Mouse (Mus musculus) embryonic facial prominence, embryonic 12.5 days (tissue): ENCODE data around the gene Stmn1. TPM values are rescaled to one million over a fixed set of nuclear protein-coding genes. Genes with fewer than 3 reads are reported as not detected.

ENCODE experiments used
- ATAC-seq: fragments of 200-750 bp; cut with Nextera tagmentation; 2 replicates; pipeline ENCODE4 v1.8.0; 2017; ENCODE audit not compliant: insufficient number of reproducible peaks, insufficient read depth, low FRiP score, low TSS enrichment
- H3K27ac ChIP-seq: fragments of 300-500 bp; sonication (generic); 2 replicates; pipeline ENCODE4 v1.5.1; 2016; ENCODE audit warnings: mild to moderate bottlenecking
- H3K27me3 ChIP-seq: fragments of 300-500 bp; sonication (generic); 2 replicates; pipeline ENCODE4 v1.6.1; 2016; ENCODE audit warnings: mild to moderate bottlenecking, moderate library complexity
- H3K36me3 ChIP-seq: fragments of 300-500 bp; sonication (generic); 2 replicates; pipeline ENCODE4 v1.6.1; 2016; ENCODE audit warnings: mild to moderate bottlenecking
- H3K4me1 ChIP-seq: fragments of 300-500 bp; sonication (generic); 2 replicates; pipeline ENCODE4 v1.6.1; 2016
- H3K4me2 ChIP-seq: fragments of 300-500 bp; sonication (generic); replicated peaks from 2 replicates; pipeline ENCODE4 v1.6.1; 2016; ENCODE audit warnings: mild to moderate bottlenecking, moderate library complexity
- H3K4me3 ChIP-seq: fragments of 300-500 bp; sonication (generic); 2 replicates; pipeline ENCODE4 v1.5.1; 2016; ENCODE audit warnings: mild to moderate bottlenecking
- H3K9ac ChIP-seq: fragments of 300-500 bp; sonication (generic); 2 replicates; pipeline ENCODE4 v1.6.1; 2016; ENCODE audit warnings: mild to moderate bottlenecking, moderate library complexity
- H3K9me3 ChIP-seq: fragments of 300-500 bp; sonication (generic); 2 replicates; pipeline ENCODE4 v1.6.1; 2016; ENCODE audit warnings: mild to moderate bottlenecking, moderate library complexity
- WGBS: fragments of 180-500 bp; shearing (Covaris S2); methylation state at CpG from one replicate; pipeline ENCODE4 v1.1.7; 2016; 5-methylcytosine and 5-hydroxymethylcytosine counted together
- polyA plus RNA-seq: library from polyadenylated mRNA; unstranded; fragments of >200 nt; fragmentation: Nextera tagmentation; extraction: Ambion mirVana; gene quantifications from 2 replicates; pipeline ENCODE4 v1.2.1, GENCODE M21; 2016

Stmn1 gene
- polyA plus RNA-seq, 1 experiment from 2014 or later = 2,563 TPM

DNA sequence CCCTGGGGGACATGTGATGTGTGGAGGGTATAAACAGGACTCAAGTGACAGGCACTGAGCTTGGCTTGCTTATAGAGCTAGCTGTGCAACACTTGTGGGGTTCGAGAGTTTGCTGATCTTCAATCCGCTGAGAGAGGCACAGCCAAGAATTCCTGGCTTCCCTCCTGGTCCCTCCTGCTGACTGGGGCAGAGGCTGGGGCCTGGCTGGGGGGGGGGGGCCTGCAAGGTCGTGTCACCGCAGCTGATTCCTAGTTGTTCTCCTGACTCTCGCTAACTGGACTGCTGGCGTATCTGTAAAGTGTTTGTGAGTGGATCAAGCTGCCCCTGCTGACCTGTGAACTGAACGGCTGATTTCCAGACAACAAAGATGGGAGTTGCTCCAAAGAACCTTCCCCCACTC lies 24.5 kb upstream of the Stmn1 start:
- peaks cover 8% of the 10 kb centered on the region; the same call in 1 of the 2 replicates for H3K4me1 ChIP-seq
- ATAC-seq = no peak
- WGBS = 58% methylated on average over 7 of the region's 7 CpGs
- H3K9ac ChIP-seq = no peak overlapping the region
- H3K27me3 ChIP-seq = peaks cover 3% of the 10 kb centered on the region; the same call in 1 of the 2 replicates
- no peak overlapping the region for H3K27ac ChIP-seq
- no peaks in the 10 kb centered on the region for H3K9me3 ChIP-seq
- H3K4me3 ChIP-seq = no peak overlapping the region
- H3K36me3 ChIP-seq = no peaks in the 10 kb centered on the region
- H3K4me2 ChIP-seq = no peak overlapping the region

DNA sequence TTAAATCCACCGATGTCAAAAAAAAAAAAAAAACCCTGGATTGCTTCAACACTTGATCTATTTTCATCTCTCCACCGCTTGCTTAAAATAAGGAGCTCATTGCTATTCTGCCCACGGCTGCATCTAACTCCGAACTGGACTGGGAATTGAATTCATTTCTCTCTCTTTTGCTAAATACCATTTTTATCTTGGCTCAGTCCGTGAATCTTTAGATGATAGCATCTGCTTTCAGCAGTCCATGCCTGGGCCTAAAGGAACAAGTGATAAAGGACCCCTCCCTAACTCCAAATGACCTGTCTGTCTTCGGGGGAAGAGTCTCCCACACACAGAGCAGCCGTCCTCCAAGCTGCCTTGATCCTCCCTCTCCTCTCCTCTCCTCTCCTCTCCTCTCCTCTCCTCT lies 23.2 kb upstream of the Stmn1 start:
- WGBS = 67% methylated on average over 7 of the region's 7 CpGs
- Histone ChIP-seq H3K4me1 (peaks cover 12% of the 10 kb centered on the region), H3K9me3 (no peaks in the 10 kb centered on the region), H3K9ac (no peak overlapping the region), H3K36me3 (no peaks in the 10 kb centered on the region), H3K27ac (no peak overlapping the region), H3K27me3 (peaks cover 3% of the 10 kb centered on the region; the same call in 1 of the 2 replicates), H3K4me3 (no peak overlapping the region), H3K4me2 (no peak overlapping the region)
- ATAC-seq = no peak

DNA sequence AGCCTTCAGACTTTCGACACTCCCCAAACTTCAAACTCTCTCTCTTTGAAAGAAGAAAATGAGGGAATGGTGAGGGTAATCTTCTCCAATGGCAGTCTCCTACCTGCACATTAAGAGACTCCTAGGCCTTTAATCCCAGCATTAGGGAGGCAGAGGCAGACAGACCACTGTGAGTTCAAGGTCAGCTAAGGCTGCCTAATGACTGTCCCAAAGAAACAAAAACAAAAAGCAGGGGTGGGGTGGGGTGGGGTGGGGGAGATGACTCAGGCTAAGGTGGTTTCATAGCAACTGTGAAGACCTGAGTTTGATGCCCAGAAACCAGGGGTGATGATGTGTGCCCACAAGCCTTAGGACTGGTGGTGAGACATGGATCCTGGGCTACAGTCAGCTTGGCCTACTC lies 22.6 kb upstream of the Stmn1 start:
- ATAC-seq = no peak
- H3K27ac ChIP-seq = no peak overlapping the region
- WGBS = 71% methylated on average over 1 of the region's 1 CpGs

GRCm38 (mm10) chr4:134447966-134448365 lies 20.2 kb upstream of the Stmn1 start:
- Histone ChIP-seq H3K9me3 (no peaks in the 10 kb centered on the region), H3K9ac (no peak overlapping the region), H3K27me3 (peaks cover 23% of the 10 kb centered on the region), H3K4me3 (no peak overlapping the region), H3K36me3 (no peaks in the 10 kb centered on the region), H3K4me1 (peaks cover 22% of the 10 kb centered on the region), H3K27ac (no peak overlapping the region), H3K4me2 (no peak overlapping the region; the same call in 1 of the 2 replicates)
- ATAC-seq = no peak
- WGBS = 52% methylated on average over 23 of the region's 23 CpGs

More for the DNA sequence above, 22.6 kb upstream of the Stmn1 start:
- no peak overlapping the region for H3K9ac ChIP-seq
- no peak overlapping the region for H3K4me3 ChIP-seq
- H3K4me1 ChIP-seq = peaks cover 16% of the 10 kb centered on the region
- H3K36me3 ChIP-seq = no peaks in the 10 kb centered on the region
- H3K27me3 ChIP-seq = peaks cover 3% of the 10 kb centered on the region; the same call in 1 of the 2 replicates
- H3K4me2 ChIP-seq = no peak overlapping the region
- no peaks in the 10 kb centered on the region for H3K9me3 ChIP-seq

DNA sequence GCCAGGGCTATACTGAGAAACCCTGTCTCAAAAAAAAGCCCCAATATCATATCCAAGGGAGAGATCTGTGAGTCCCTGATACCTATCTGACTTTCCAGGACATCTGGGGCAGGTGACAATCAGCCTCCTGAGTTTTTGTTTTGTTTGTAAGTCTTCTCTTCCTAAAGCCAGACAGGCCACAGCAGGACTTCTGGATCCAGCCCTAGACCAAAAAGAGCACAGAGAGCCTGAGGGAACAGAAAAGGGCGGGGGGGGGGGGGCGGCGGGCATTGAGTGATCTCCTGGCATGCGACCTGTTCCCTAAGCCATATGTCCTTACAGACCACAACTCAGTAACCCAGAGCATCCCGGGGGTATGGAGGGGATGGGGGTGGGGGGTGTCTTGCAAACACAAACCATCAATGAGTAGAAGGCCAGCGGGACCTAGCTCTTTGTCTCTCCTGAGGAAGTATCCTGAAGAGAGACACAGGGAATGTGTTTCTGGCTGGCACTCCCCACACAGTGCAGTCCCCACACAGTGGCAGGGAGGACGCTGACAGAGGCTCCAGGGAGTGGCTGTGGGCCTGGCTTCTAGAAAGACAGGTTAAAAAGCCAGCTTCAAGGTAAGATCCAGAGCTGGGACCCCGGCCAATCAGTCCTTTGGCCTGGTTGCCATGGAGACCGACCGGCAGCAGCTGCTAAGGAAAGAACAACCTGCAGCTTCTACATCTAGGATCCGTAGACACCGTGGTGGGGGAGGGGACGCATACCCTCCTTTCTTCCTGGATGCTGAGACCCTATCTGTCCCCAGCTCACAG lies 18.3 kb upstream of the Stmn1 start:
- Histone ChIP-seq H3K27ac (no peak overlapping the region), H3K9me3 (no peaks in the 10 kb centered on the region), H3K9ac (no peak overlapping the region), H3K4me2 (no peak overlapping the region), H3K4me1 (peaks cover 22% of the 10 kb centered on the region), H3K27me3 (peaks cover 38% of the 10 kb centered on the region), H3K36me3 (no peaks in the 10 kb centered on the region), H3K4me3 (no peak overlapping the region)
- ATAC-seq = no peak
- WGBS = 17% methylated on average over 13 of the region's 13 CpGs

- peaks cover 22% of the 10 kb centered on the region for H3K4me1 ChIP-seq
- WGBS = 15% methylated on average over 20 of the region's 20 CpGs
- H3K9me3 ChIP-seq = no peaks in the 10 kb centered on the region
- peak overlapping the region; percentile 29 for H3K4me2 ChIP-seq
- H3K27me3 ChIP-seq = peaks cover 44% of the 10 kb centered on the region
- no peaks in the 10 kb centered on the region for H3K36me3 ChIP-seq
- no peak for ATAC-seq
- H3K27ac ChIP-seq = 0 out of 2 replicates have a peak overlapping the region, but pooled peaks have one; percentile 36
- no peak overlapping the region for H3K4me3 ChIP-seq
- no peak overlapping the region for H3K9ac ChIP-seq
Measured at GRCm38 (mm10) chr4:134450392-134451195, 17.5 kb upstream of the Stmn1 start.

- no peak for ATAC-seq
- H3K36me3 ChIP-seq = no peaks in the 10 kb centered on the region
- 72% methylated on average over 9 of the region's 9 CpGs for WGBS
- no peaks in the 10 kb centered on the region for H3K9me3 ChIP-seq
- H3K4me1 ChIP-seq = peaks cover 16% of the 10 kb centered on the region
- H3K4me3 ChIP-seq = no peak overlapping the region
- H3K4me2 ChIP-seq = no peak overlapping the region
- no peak overlapping the region for H3K27ac ChIP-seq
- H3K27me3 ChIP-seq = peaks cover 41% of the 10 kb centered on the region
- no peak overlapping the region for H3K9ac ChIP-seq
Measured at GRCm38 (mm10) chr4:134451484-134451883, 16.6 kb upstream of the Stmn1 start.

DNA sequence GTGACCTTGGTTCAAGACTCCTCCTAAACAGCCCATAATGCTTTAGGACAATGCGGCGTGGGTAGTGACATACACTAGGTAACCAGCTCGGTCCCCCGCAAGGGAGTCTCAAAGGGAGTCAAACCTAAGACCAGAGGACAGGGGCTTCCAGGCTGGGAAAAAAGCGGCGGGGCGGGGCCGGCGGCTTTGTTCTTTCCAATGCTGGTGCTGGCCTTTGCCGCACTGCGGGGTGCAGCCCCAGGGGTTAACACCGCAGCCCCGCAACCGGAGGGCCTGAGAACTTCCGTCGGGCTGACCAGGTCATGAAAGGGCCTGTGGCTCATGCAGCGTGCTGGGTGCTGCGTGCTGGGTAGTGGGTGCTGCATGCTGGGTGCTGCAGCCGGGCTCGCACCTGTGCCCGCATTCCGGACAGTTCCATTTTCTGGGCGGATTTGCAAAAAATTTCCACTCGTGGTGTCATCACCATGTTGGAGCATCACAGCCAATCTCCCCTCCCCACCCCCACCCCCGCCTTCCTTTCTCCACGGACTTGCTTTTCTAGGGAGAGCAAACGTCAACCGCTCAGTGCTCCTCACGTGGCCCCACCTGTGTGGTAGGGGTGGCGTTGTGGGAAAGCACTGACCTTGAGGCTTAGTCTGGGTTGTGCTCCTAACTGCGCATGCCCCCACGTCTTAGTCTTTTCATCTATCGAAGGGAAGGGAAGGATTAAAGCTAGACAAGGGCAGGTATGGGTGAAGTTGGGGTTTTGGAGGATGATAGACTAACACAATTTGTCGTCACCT lies 14.3 kb upstream of the Stmn1 start:
- Histone ChIP-seq H3K4me3 (peak overlapping the region; percentile 16; the same call in 1 of the 2 replicates), H3K9ac (no peak overlapping the region), H3K27ac (no peak overlapping the region), H3K36me3 (no peaks in the 10 kb centered on the region), H3K27me3 (peaks cover 41% of the 10 kb centered on the region), H3K9me3 (no peaks in the 10 kb centered on the region), H3K4me1 (peaks cover 14% of the 10 kb centered on the region), H3K4me2 (peak overlapping the region; percentile 35)
- ATAC-seq = no peak
- 25% methylated on average over 34 of the region's 34 CpGs for WGBS

DNA sequence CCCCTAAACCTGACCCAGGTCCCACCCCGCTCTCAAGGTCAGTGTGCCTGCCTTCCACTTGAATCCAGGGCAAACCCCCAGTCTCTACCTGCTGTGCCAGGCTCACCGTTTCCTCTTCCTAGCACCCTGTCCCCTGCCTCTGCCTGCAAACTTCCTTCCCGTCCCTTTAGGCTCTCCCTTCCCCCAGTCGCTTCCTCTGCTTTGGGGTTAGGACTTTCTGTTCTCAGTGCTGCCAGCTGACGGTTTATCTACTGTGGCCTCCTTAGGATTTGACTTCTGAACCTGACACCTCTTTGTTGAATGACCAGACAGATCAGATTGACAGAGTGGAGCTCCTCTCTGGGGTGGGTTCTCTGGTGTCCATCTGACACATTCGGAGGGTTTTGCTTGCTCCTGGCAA lies 12.8 kb upstream of the Stmn1 start:
- Histone ChIP-seq H3K4me3 (no peak overlapping the region), H3K36me3 (no peaks in the 10 kb centered on the region), H3K9ac (no peak overlapping the region), H3K9me3 (no peaks in the 10 kb centered on the region), H3K27me3 (peaks cover 41% of the 10 kb centered on the region), H3K27ac (no peak overlapping the region), H3K4me2 (no peak overlapping the region), H3K4me1 (peaks cover 8% of the 10 kb centered on the region)
- no peak for ATAC-seq
- WGBS = 41% methylated on average over 6 of the region's 6 CpGs

DNA sequence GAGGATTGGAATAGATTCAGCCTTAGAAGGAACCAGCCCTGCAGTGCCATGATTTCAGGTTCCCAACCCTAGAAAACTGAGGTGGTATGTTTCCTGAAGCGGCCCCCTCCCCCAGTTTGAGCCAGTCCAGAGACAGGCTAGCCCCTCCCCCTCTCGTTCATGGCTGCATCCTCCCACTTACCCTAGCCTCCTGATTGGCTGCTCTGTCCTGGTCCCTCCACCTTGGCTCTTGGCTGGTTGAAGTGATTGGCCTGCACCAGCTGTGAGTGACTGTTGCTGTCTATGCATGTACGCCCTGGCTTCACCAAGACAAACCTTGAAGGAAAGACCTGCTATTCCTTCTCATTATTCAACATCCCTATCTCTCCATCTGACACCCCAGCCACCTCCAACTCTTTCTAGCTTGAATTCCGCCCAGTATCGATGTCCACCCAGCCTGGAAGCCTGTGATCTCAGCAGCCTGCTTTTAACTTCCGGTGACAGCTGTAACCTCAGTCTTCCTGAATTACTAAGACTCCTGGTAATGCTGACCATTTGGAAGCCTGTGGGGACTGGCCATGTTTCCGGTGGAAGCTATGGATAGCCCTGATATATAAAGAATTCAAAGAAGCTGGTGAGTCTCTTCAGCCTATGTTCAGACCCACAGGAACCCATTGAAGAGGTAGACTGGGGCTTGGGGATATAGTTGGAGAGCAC lies 10.8 kb upstream of the Stmn1 start:
- no peak overlapping the region for H3K4me2 ChIP-seq
- H3K9me3 ChIP-seq = no peaks in the 10 kb centered on the region
- no peaks in the 10 kb centered on the region for H3K4me1 ChIP-seq
- ATAC-seq = no peak
- no peak overlapping the region for H3K4me3 ChIP-seq
- H3K36me3 ChIP-seq = no peaks in the 10 kb centered on the region
- no peak overlapping the region for H3K27ac ChIP-seq
- H3K9ac ChIP-seq = no peak overlapping the region
- 58% methylated on average over 7 of the region's 7 CpGs for WGBS
- peaks cover 26% of the 10 kb centered on the region for H3K27me3 ChIP-seq

DNA sequence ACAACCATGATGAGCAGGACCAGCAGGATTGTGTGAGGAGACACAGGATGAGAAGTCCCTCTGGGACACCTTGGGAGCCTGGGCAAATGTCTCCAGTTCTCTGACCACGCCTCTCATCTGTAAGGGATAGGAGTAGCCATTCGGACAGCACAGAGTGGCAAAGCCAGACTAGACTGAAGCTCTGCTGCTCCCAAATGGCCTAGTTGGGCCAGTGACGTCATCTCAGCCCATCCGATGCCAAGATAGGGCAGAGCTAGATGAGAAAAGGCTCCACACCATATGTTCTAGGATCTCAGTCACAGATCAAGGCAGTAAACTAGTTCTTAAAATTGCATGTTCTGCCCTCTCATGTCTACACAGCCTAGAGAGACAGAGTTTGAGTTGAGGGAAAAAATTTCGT lies 9.3 kb upstream of the Stmn1 start:
- Histone ChIP-seq H3K27ac (no peak overlapping the region), H3K27me3 (peaks cover 14% of the 10 kb centered on the region), H3K9me3 (no peaks in the 10 kb centered on the region), H3K9ac (no peak overlapping the region), H3K36me3 (no peaks in the 10 kb centered on the region), H3K4me1 (no peaks in the 10 kb centered on the region), H3K4me3 (no peak overlapping the region), H3K4me2 (no peak overlapping the region)
- ATAC-seq = no peak
- 79% methylated on average over 5 of the region's 5 CpGs for WGBS
